Mouse (Mus musculus): ENCODE measurements around the gene Nmrk1. TPM values are rescaled to one million over a fixed set of nuclear protein-coding genes. Genes with fewer than 3 reads are reported as not detected.
"Not testable (repeated sequence)": the region's sequence is repeated elsewhere in the genome, so short reads cannot be mapped to it uniquely, and the experiment has no call there.

Gene Nmrk1
- polyA plus RNA-seq (2015; fragmentation: Nextera tagmentation; extraction: Ambion mirVana) = 6.5 and 7.7 TPM in 2 replicates

- Histone ChIP-seq H3K4me3 (peak within 1 kb of the TSS; percentile 94), H3K9me3 (replicated peaks) (no peaks in the 10 kb centered on the region), H3K9ac (peak within 1 kb of the TSS; percentile 78), H3K4me1 (replicated peaks) (peaks cover 16% of the 10 kb centered on the region), H3K36me3 (no peaks in the 10 kb centered on the region), H3K27me3 (no peaks in the 10 kb centered on the region), H3K4me2 (peak within 1 kb of the TSS; percentile 77), H3K27ac (peak within 1 kb of the TSS; percentile 92)
- ATAC-seq (replicated peaks; ENCODE audit: insufficient number of reproducible peaks, insufficient read depth, low FRiP score, low read depth) = peak; percentile 98
- WGBS = under 1% methylated on average over 49 of the region's 51 CpGs
Observed at GRCm38 (mm10) chr19:18631644-18632219, at the start of gene Nmrk1, which contains the start of gene Ostf1. Gene Nmrk1, plus strand, starts transcription at chr19:18631950. Gene Ostf1, minus strand, starts transcription at chr19:18631823.

GRCm38 (mm10) chr19:18582226-18582625 is 49.5 kb upstream of the Nmrk1 start:
- 93% methylated on average over 9 of the region's 9 CpGs for WGBS
- H3K27ac ChIP-seq = no peak overlapping the region
- no peaks in the 10 kb centered on the region for H3K9me3 ChIP-seq (replicated peaks)
- no peak overlapping the region for H3K4me2 ChIP-seq
- H3K4me1 ChIP-seq (replicated peaks) = peaks cover 12% of the 10 kb centered on the region
- H3K27me3 ChIP-seq = no peaks in the 10 kb centered on the region
- ATAC-seq (replicated peaks; ENCODE audit: insufficient number of reproducible peaks, insufficient read depth, low FRiP score, low read depth) = no peak
- H3K9ac ChIP-seq = no peak overlapping the region
- no peak overlapping the region for H3K4me3 ChIP-seq
- peaks cover 7% of the 10 kb centered on the region; the same call in 1 of the 2 replicates for H3K36me3 ChIP-seq

GRCm38 (mm10) chr19:18582887-18583286 is 48.9 kb upstream of the Nmrk1 start:
- Histone ChIP-seq H3K36me3 (peaks cover 7% of the 10 kb centered on the region; the same call in 1 of the 2 replicates), H3K4me2 (no peak overlapping the region), H3K27me3 (no peaks in the 10 kb centered on the region), H3K4me3 (no peak overlapping the region), H3K4me1 (replicated peaks) (peaks cover 12% of the 10 kb centered on the region), H3K9me3 (replicated peaks) (no peaks in the 10 kb centered on the region), H3K9ac (no peak overlapping the region), H3K27ac (no peak overlapping the region)
- 83% methylated on average over 6 of the region's 6 CpGs for WGBS
- no peak for ATAC-seq (replicated peaks; ENCODE audit: insufficient number of reproducible peaks, insufficient read depth, low FRiP score, low read depth)

GRCm38 (mm10) chr19:18583706-18584105 is 48.0 kb upstream of the Nmrk1 start:
- H3K4me1 ChIP-seq (replicated peaks) = peaks cover 10% of the 10 kb centered on the region
- peaks cover 10% of the 10 kb centered on the region; the same call in 1 of the 2 replicates for H3K36me3 ChIP-seq
- H3K9ac ChIP-seq = no peak overlapping the region
- H3K4me2 ChIP-seq = no peak overlapping the region
- WGBS = 92% methylated on average over 4 of the region's 4 CpGs
- H3K27me3 ChIP-seq = no peaks in the 10 kb centered on the region
- no peak overlapping the region for H3K27ac ChIP-seq
- H3K4me3 ChIP-seq = no peak overlapping the region
- ATAC-seq (replicated peaks; ENCODE audit: insufficient number of reproducible peaks, insufficient read depth, low FRiP score, low read depth) = no peak
- no peaks in the 10 kb centered on the region for H3K9me3 ChIP-seq (replicated peaks)

- no peaks in the 10 kb centered on the region for H3K9me3 ChIP-seq (replicated peaks)
- no peak overlapping the region for H3K4me3 ChIP-seq
- H3K9ac ChIP-seq = no peak overlapping the region
- no peak for ATAC-seq (replicated peaks; ENCODE audit: insufficient number of reproducible peaks, insufficient read depth, low FRiP score, low read depth)
- H3K4me1 ChIP-seq (replicated peaks) = peaks cover 10% of the 10 kb centered on the region
- peaks cover 15% of the 10 kb centered on the region for H3K36me3 ChIP-seq
- H3K4me2 ChIP-seq = no peak overlapping the region
- no peaks in the 10 kb centered on the region for H3K27me3 ChIP-seq
- H3K27ac ChIP-seq = no peak overlapping the region
- WGBS = 92% methylated on average over 7 of the region's 7 CpGs
Observed at GRCm38 (mm10) chr19:18584621-18585020, 47.1 kb upstream of the Nmrk1 start.

- 79% methylated on average over 9 of the region's 9 CpGs for WGBS
Observed at GRCm38 (mm10) chr19:18587118-18587517, 44.6 kb upstream of the Nmrk1 start.

GRCm38 (mm10) chr19:18588243-18588642 is 43.5 kb upstream of the Nmrk1 start:
- H3K4me1 ChIP-seq (replicated peaks) = peaks cover 14% of the 10 kb centered on the region
- no peak overlapping the region for H3K9ac ChIP-seq
- ATAC-seq (replicated peaks; ENCODE audit: insufficient number of reproducible peaks, insufficient read depth, low FRiP score, low read depth) = no peak
- 93% methylated on average over 1 of the region's 1 CpGs for WGBS
- H3K9me3 ChIP-seq (replicated peaks) = no peaks in the 10 kb centered on the region
- H3K27me3 ChIP-seq = no peaks in the 10 kb centered on the region
- no peak overlapping the region for H3K4me3 ChIP-seq
- H3K4me2 ChIP-seq = no peak overlapping the region
- H3K27ac ChIP-seq = no peak overlapping the region
- H3K36me3 ChIP-seq = peaks cover 8% of the 10 kb centered on the region

More at GRCm38 (mm10) chr19:18587118-18587517, 44.6 kb upstream of the Nmrk1 start:
- no peaks in the 10 kb centered on the region for H3K9me3 ChIP-seq (replicated peaks)
- H3K4me2 ChIP-seq = no peak overlapping the region
- H3K4me1 ChIP-seq (replicated peaks) = peaks cover 14% of the 10 kb centered on the region
- no peak overlapping the region for H3K27ac ChIP-seq
- H3K27me3 ChIP-seq = no peaks in the 10 kb centered on the region
- H3K9ac ChIP-seq = no peak overlapping the region
- 0 out of 2 replicates have a peak, but pooled peaks have one; percentile 18 for ATAC-seq (replicated peaks; ENCODE audit: insufficient number of reproducible peaks, insufficient read depth, low FRiP score, low read depth)
- H3K36me3 ChIP-seq = peaks cover 8% of the 10 kb centered on the region
- no peak overlapping the region for H3K4me3 ChIP-seq

- H3K4me3 ChIP-seq; H3K9me3 ChIP-seq (replicated peaks); H3K4me2 ChIP-seq; H3K9ac ChIP-seq; ATAC-seq (replicated peaks; ENCODE audit: insufficient number of reproducible peaks, insufficient read depth, low FRiP score, low read depth); H3K27me3 ChIP-seq; H3K27ac ChIP-seq; H3K36me3 ChIP-seq: not testable (repeated sequence)
- 94% methylated on average over 10 of the region's 10 CpGs for WGBS
- peaks cover 14% of the 10 kb centered on the region for H3K4me1 ChIP-seq (replicated peaks)
Observed at GRCm38 (mm10) chr19:18588801-18589200, 42.9 kb upstream of the Nmrk1 start.

- no peaks in the 10 kb centered on the region for H3K27me3 ChIP-seq
- no peak overlapping the region for H3K9ac ChIP-seq
- no peak for ATAC-seq (replicated peaks; ENCODE audit: insufficient number of reproducible peaks, insufficient read depth, low FRiP score, low read depth)
- H3K4me3 ChIP-seq = no peak overlapping the region
- WGBS = 93% methylated on average over 8 of the region's 8 CpGs
- H3K4me1 ChIP-seq (replicated peaks) = peaks cover 14% of the 10 kb centered on the region
- H3K36me3 ChIP-seq = peaks cover 8% of the 10 kb centered on the region
- no peak overlapping the region for H3K4me2 ChIP-seq
- no peak overlapping the region for H3K27ac ChIP-seq
- no peaks in the 10 kb centered on the region for H3K9me3 ChIP-seq (replicated peaks)
Observed at GRCm38 (mm10) chr19:18589276-18589675, 42.5 kb upstream of the Nmrk1 start.

- 75% methylated on average over 5 of the region's 5 CpGs for WGBS
Observed at GRCm38 (mm10) chr19:18590234-18590633, 41.5 kb upstream of the Nmrk1 start.

GRCm38 (mm10) chr19:18590942-18591354 is 40.8 kb upstream of the Nmrk1 start:
- WGBS = 54% methylated on average over 5 of the region's 5 CpGs
- Histone ChIP-seq H3K4me3 (no peak overlapping the region), H3K27ac (no peak overlapping the region), H3K9me3 (replicated peaks) (no peaks in the 10 kb centered on the region), H3K4me2 (no peak overlapping the region), H3K27me3 (no peaks in the 10 kb centered on the region), H3K4me1 (replicated peaks) (peaks cover 13% of the 10 kb centered on the region), H3K9ac (no peak overlapping the region), H3K36me3 (peaks cover 8% of the 10 kb centered on the region)
- ATAC-seq (replicated peaks; ENCODE audit: insufficient number of reproducible peaks, insufficient read depth, low FRiP score, low read depth) = no peak

More at GRCm38 (mm10) chr19:18590234-18590633, 41.5 kb upstream of the Nmrk1 start:
- peaks cover 8% of the 10 kb centered on the region for H3K36me3 ChIP-seq
- H3K27me3 ChIP-seq = no peaks in the 10 kb centered on the region
- no peak overlapping the region for H3K27ac ChIP-seq
- H3K4me3 ChIP-seq = no peak overlapping the region
- no peak for ATAC-seq (replicated peaks; ENCODE audit: insufficient number of reproducible peaks, insufficient read depth, low FRiP score, low read depth)
- H3K4me1 ChIP-seq (replicated peaks) = peaks cover 14% of the 10 kb centered on the region
- H3K9ac ChIP-seq = no peak overlapping the region
- no peaks in the 10 kb centered on the region for H3K9me3 ChIP-seq (replicated peaks)
- no peak overlapping the region for H3K4me2 ChIP-seq

GRCm38 (mm10) chr19:18592919-18593318 is 38.8 kb upstream of the Nmrk1 start:
- H3K9ac ChIP-seq = no peak overlapping the region
- no peak overlapping the region for H3K27ac ChIP-seq
- no peaks in the 10 kb centered on the region for H3K27me3 ChIP-seq
- no peak for ATAC-seq (replicated peaks; ENCODE audit: insufficient number of reproducible peaks, insufficient read depth, low FRiP score, low read depth)
- no peak overlapping the region for H3K4me2 ChIP-seq
- no peak overlapping the region for H3K4me3 ChIP-seq
- H3K4me1 ChIP-seq (replicated peaks) = peaks cover 4% of the 10 kb centered on the region; the same call in 1 of the 2 replicates
- no peaks in the 10 kb centered on the region for H3K9me3 ChIP-seq (replicated peaks)
- 71% methylated on average over 6 of the region's 6 CpGs for WGBS
- peaks cover 8% of the 10 kb centered on the region for H3K36me3 ChIP-seq

All from heart, embryonic 15.5 days (tissue).